Mouse (Mus musculus) heart, embryonic 16.5 days (tissue): Measurements from ENCODE around the gene Atf3. TPM values are rescaled to one million over a fixed set of nuclear protein-coding genes. Genes with fewer than 3 reads are reported as not detected.
A peak's percentile ranks its signal among the peaks of the same experiment; 100 is the strongest.

Experiments
- ATAC-seq: fragments of 200-750 bp; cut with Nextera tagmentation; replicated peaks from 2 replicates; pipeline ENCODE4 v1.8.0; 2017; ENCODE audit warnings: moderate number of reproducible peaks; ENCODE audit not compliant: insufficient read depth, low FRiP score; ENCODE audit errors: extremely low read depth
- H3K27ac ChIP-seq: fragments of 300-500 bp; sonication (generic); 2 replicates; pipeline ENCODE4 v1.5.1; 2014; ENCODE audit warnings: mild to moderate bottlenecking, low read length, control low read depth, moderate library complexity
- H3K27me3 ChIP-seq: fragments of 300-500 bp; sonication (generic); 2 replicates; pipeline ENCODE4 v1.6.1; 2014; ENCODE audit warnings: low read length, mixed read lengths; ENCODE audit not compliant: control insufficient read depth, insufficient read depth
- H3K36me3 ChIP-seq: fragments of 300-500 bp; sonication (generic); 2 replicates; pipeline ENCODE4 v1.6.1; 2014; ENCODE audit not compliant: control insufficient read depth, insufficient read depth
- H3K4me1 ChIP-seq: fragments of 300-500 bp; sonication (generic); 2 replicates; pipeline ENCODE4 v1.6.1; 2014; ENCODE audit warnings: low read length, mixed read lengths; ENCODE audit not compliant: control insufficient read depth, insufficient read depth
- H3K4me2 ChIP-seq: fragments of 300-500 bp; sonication (generic); 2 replicates; pipeline ENCODE4 v1.6.1; 2014; ENCODE audit warnings: low read depth, mild to moderate bottlenecking, control low read depth, low read length
- H3K4me3 ChIP-seq: fragments of 300-500 bp; sonication (generic); 2 replicates; pipeline ENCODE4 v1.5.1; 2014; ENCODE audit warnings: mild to moderate bottlenecking, control low read depth, low read length
- H3K9ac ChIP-seq: fragments of 300-500 bp; sonication (generic); 2 replicates; pipeline ENCODE4 v1.6.1; 2014; ENCODE audit warnings: low read length, control low read depth
- H3K9me3 ChIP-seq: fragments of 300-500 bp; sonication (generic); replicated peaks from 2 replicates; pipeline ENCODE4 v1.6.1; 2016; ENCODE audit warnings: low read length; ENCODE audit not compliant: control insufficient read depth
- WGBS: fragments of 180-500 bp; shearing (Covaris S2); extraction: QIAGEN DNeasy Blood & Tissue Kit; methylation state at CpG from one replicate; pipeline ENCODE4 v1.1.7; 2014; 5-methylcytosine and 5-hydroxymethylcytosine counted together
- polyA plus RNA-seq: library from polyadenylated mRNA; unstranded; fragments of >200 nt; fragmentation: Nextera tagmentation; extraction: Ambion mirVana; gene quantifications from 2 replicates; pipeline ENCODE4 v1.2.1, GENCODE M21; 2015

Gene Atf3
- polyA plus RNA-seq, 1 experiment from 2014 or later: 14.6 TPM

GRCm38 (mm10) chr1:191204876-191205275 lies 13.0 kb downstream of the Atf3 start:
- H3K27ac ChIP-seq: no peak overlapping the region
- WGBS: 66% methylated on average over 5 of the region's 5 CpGs
- no peak for ATAC-seq
- H3K4me2 ChIP-seq: no peak overlapping the region
- no peaks in the 10 kb centered on the region for H3K9me3 ChIP-seq
- no peak overlapping the region for H3K9ac ChIP-seq
- no peaks in the 10 kb centered on the region for H3K27me3 ChIP-seq
- no peaks in the 10 kb centered on the region for H3K36me3 ChIP-seq
- H3K4me1 ChIP-seq: no peaks in the 10 kb centered on the region
- no peak overlapping the region for H3K4me3 ChIP-seq

- no peak for ATAC-seq
- 63% methylated on average over 2 of the region's 2 CpGs for WGBS
Measured at GRCm38 (mm10) chr1:191203496-191203895, 14.3 kb downstream of the Atf3 start.

GRCm38 (mm10) chr1:191202208-191202952 lies 15.5 kb downstream of the Atf3 start:
- H3K4me3 ChIP-seq: no peak overlapping the region
- H3K36me3 ChIP-seq: no peaks in the 10 kb centered on the region
- no peak for ATAC-seq
- no peak overlapping the region for H3K4me2 ChIP-seq
- H3K4me1 ChIP-seq: no peaks in the 10 kb centered on the region
- H3K9ac ChIP-seq: no peak overlapping the region
- 83% methylated on average over 11 of the region's 11 CpGs for WGBS
- no peaks in the 10 kb centered on the region for H3K27me3 ChIP-seq
- H3K27ac ChIP-seq: no peak overlapping the region
- no peaks in the 10 kb centered on the region for H3K9me3 ChIP-seq

More at GRCm38 (mm10) chr1:191203496-191203895, 14.3 kb downstream of the Atf3 start:
- no peaks in the 10 kb centered on the region for H3K4me1 ChIP-seq
- H3K9ac ChIP-seq: no peak overlapping the region
- H3K4me2 ChIP-seq: no peak overlapping the region
- no peaks in the 10 kb centered on the region for H3K9me3 ChIP-seq
- H3K27ac ChIP-seq: no peak overlapping the region
- no peaks in the 10 kb centered on the region for H3K36me3 ChIP-seq
- no peak overlapping the region for H3K4me3 ChIP-seq
- no peaks in the 10 kb centered on the region for H3K27me3 ChIP-seq

- no peaks in the 10 kb centered on the region for H3K27me3 ChIP-seq
- no peak overlapping the region for H3K27ac ChIP-seq
- no peaks in the 10 kb centered on the region for H3K4me1 ChIP-seq
- WGBS: 80% methylated on average over 9 of the region's 9 CpGs
- H3K36me3 ChIP-seq: no peaks in the 10 kb centered on the region
- H3K9me3 ChIP-seq: no peaks in the 10 kb centered on the region
- H3K9ac ChIP-seq: no peak overlapping the region
- no peak overlapping the region for H3K4me3 ChIP-seq
- no peak overlapping the region for H3K4me2 ChIP-seq
- ATAC-seq: no peak
Measured at GRCm38 (mm10) chr1:191200816-191201602, 16.8 kb downstream of the Atf3 start.

GRCm38 (mm10) chr1:191197916-191198315 lies 19.9 kb downstream of the Atf3 start:
- no peaks in the 10 kb centered on the region for H3K9me3 ChIP-seq
- H3K4me3 ChIP-seq: no peak overlapping the region
- no peak for ATAC-seq
- no peaks in the 10 kb centered on the region for H3K27me3 ChIP-seq
- H3K27ac ChIP-seq: no peak overlapping the region
- no peaks in the 10 kb centered on the region for H3K36me3 ChIP-seq
- H3K9ac ChIP-seq: no peak overlapping the region
- H3K4me2 ChIP-seq: no peak overlapping the region
- no peaks in the 10 kb centered on the region for H3K4me1 ChIP-seq
- WGBS: 58% methylated on average over 7 of the region's 7 CpGs

GRCm38 (mm10) chr1:191196016-191196415 lies 21.8 kb downstream of the Atf3 start:
- Histone ChIP-seq H3K4me1 (no peaks in the 10 kb centered on the region), H3K4me3 (no peak overlapping the region), H3K36me3 (no peaks in the 10 kb centered on the region), H3K9me3 (no peaks in the 10 kb centered on the region), H3K27me3 (peaks cover 5% of the 10 kb centered on the region), H3K4me2 (no peak overlapping the region), H3K9ac (no peak overlapping the region), H3K27ac (no peak overlapping the region)
- ATAC-seq: no peak
- WGBS: 89% methylated on average over 6 of the region's 6 CpGs

- WGBS: 34% methylated on average over 14 of the region's 14 CpGs
- peak overlapping the region; percentile 29; the same call in 1 of the 2 replicates for H3K4me2 ChIP-seq
- peaks cover 8% of the 10 kb centered on the region for H3K27me3 ChIP-seq
- no peaks in the 10 kb centered on the region for H3K36me3 ChIP-seq
- H3K27ac ChIP-seq: no peak overlapping the region
- H3K4me3 ChIP-seq: no peak overlapping the region
- ATAC-seq: no peak
- H3K4me1 ChIP-seq: no peaks in the 10 kb centered on the region
- H3K9me3 ChIP-seq: no peaks in the 10 kb centered on the region
- no peak overlapping the region for H3K9ac ChIP-seq
Measured at GRCm38 (mm10) chr1:191193657-191194424, 24.0 kb downstream of the Atf3 start.

- Histone ChIP-seq H3K4me2 (no peak overlapping the region), H3K4me3 (no peak overlapping the region), H3K9me3 (no peaks in the 10 kb centered on the region), H3K9ac (no peak overlapping the region), H3K36me3 (no peaks in the 10 kb centered on the region), H3K27me3 (peaks cover 8% of the 10 kb centered on the region), H3K27ac (no peak overlapping the region), H3K4me1 (no peaks in the 10 kb centered on the region)
- ATAC-seq: no peak
- WGBS: 85% methylated on average over 6 of the region's 6 CpGs
Measured at GRCm38 (mm10) chr1:191192751-191193150, 25.1 kb downstream of the Atf3 start.
